Mouse (Mus musculus) bone marrow macrophage, adult 2 months (primary cell): ENCODE data around the gene Chn2.

Source experiments
- CTCF ChIP-seq: IDR thresholded peaks from 2 replicates; pipeline ENCODE4 v1.5.1; 2012; ENCODE audit warnings: low read depth, mild to moderate bottlenecking, low read length, moderate library complexity
- POLR2A ChIP-seq: IDR thresholded peaks from 2 replicates; pipeline ENCODE4 v1.6.1; 2012; ENCODE audit warnings: mild to moderate bottlenecking, low read depth, low read length, borderline replicate concordance

DNA sequence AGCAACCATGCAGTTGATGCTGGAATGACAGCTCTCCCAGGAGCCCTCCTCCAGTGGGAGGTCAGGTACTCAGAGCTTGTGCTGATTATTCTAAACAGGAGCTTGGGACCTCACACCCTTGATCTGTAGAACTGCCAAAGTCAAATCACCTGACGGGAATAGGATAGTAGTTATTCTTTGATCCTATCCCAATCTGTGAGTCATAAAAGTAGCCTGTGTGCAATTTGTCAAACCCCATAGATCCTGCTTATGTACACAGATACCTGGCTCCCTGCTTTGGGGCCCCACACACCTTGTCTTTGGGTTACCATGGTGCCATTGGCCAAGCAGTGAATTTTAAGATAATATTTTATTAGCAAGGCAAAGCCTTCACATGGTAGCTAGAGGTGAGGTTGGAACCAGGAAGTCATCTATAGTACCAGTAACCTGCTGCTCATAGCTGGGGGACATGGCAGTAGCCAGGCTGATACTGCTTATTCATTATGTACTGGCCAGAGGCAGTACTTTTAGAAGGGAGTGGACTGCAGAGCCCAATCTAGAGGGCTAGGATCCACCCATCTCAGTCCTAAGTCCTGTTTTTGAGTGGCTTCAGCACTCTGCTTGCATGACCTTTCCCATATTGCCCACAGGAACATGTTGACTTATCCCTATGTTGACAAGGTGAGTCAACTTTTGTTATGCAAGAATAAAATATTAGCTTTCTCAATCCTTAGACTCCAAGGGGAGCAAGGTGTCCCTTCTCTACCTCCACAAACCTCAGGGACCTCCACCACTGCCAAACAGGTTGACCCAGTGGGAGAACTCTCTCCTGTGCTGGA lies 139.9 kb downstream of the Chn2 start:
- TF ChIP-seq POLR2A: no peak
- TF ChIP-seq CTCF: no peak
